Mouse (Mus musculus) left cerebral cortex, adult 18-20 months (tissue): ENCODE measurements around the gene Platr17. TPM values are rescaled to one million over a fixed set of nuclear protein-coding genes. Genes with fewer than 3 reads are reported as not detected.
"Not testable (repeated sequence)": the region's sequence is repeated elsewhere in the genome, so short reads cannot be mapped to it uniquely, and the experiment has no call there.

Experiments
- DNase-seq, 2 experiments: peaks; one replicate each; pipeline ENCODE4 v3.0.0; 2021 to 2022; ENCODE audit warnings: low spot score in 2 of 2, mixed read lengths in 1 of 2
- long read RNA-seq, 2 experiments: library from polyadenylated mRNA; stranded (forward); transcript quantifications; one replicate each; pipeline ENCODE4 v2.0.0; 2021
- total RNA-seq, 2 experiments: library from RNA; stranded (reverse); gene quantifications; 2 replicates each; pipeline ENCODE4 v1.2.3; 2021

Platr17 gene
- under 1 TPM in 1 of 2 experiments, not detected in 1; 0.58 TPM for total RNA-seq
- long read RNA-seq, experiment 1, result 0 reads
- long read RNA-seq, experiment 2, partial matches to known transcripts, result 0 of 2 reads
- long read RNA-seq, experiment 2, other reads (novel, unspliced or antisense), result 2 of 2 reads

DNA sequence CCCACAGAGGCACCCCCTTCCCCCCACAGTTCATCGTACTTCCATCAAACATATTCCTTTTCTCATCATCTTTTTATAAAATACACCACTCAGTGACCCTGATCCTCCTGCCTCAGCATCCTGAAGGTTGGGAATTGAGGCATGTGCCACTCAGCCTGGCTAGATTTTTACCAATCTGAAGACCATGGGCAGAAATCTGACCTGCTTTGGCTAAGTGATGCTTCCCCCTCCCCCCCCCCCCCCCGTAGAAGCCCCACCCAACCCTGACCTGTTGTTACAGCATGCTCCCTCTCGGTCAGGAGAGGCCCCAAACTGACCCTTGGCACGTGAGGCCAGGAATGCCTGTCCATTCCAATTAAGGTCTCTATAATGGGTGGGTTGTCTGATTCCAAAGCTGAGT, at the start of gene Platr17:
Gene Platr17 (plus strand): TSS at position 301 of the 400 bp plus-strand sequence.
- DNase-seq, result not testable (repeated sequence)

DNA sequence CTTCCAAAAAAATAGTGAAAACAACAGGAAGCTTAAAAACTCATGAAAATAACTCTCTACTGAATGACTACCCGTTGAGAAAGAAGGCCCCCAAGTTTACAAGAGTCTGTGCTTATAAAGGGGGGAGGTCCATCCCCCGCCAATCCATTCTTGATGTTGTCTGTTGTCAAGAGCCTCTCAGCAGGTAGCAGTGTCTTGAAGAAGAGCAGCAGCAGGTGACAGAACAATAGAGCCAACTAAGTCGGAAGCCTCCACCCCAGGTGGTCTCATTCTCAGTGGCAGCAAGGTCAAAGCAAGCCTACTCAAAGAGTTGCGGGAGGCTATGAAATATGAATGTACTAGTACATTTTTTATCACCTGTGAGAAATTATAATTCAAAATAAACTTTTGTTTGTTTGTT, 47.1 kb upstream of the Platr17 start:
- no peak for DNase-seq

DNA sequence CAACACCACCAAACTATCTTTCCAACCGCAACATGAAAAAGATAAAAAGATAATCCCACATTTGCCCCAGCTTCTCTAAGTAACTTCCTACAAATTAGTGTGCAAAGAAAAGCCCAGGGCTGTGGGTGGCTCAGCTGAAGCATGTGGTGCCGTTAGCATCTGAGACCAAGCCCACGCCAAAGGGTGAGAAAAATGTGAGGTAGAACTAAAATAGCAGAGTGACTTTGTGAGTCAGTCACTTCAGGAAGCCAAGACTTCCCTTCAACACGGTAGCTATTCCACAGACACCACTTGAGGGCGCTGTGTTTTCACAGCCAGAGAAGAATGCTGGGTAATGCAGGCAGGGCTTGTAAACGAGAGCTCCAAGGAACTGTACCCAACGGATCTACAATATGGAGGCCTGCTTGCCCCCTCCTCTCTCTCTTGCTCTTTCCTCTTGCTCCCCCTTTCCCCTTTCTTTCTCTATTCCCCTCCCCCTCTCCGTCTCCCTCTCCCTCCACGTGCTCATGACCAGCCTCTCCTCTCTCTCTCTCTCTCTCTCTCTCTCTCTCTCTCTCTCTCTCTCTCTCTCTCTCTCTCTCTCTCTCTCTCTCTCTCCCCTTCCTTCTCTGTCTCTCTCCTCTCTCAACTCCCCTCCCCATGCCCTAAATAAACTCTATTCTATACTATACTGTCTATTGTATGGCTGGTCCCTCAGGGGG, 39.5 kb upstream of the Platr17 start:
- DNase-seq, result peak; percentile 80 to 85

DNA sequence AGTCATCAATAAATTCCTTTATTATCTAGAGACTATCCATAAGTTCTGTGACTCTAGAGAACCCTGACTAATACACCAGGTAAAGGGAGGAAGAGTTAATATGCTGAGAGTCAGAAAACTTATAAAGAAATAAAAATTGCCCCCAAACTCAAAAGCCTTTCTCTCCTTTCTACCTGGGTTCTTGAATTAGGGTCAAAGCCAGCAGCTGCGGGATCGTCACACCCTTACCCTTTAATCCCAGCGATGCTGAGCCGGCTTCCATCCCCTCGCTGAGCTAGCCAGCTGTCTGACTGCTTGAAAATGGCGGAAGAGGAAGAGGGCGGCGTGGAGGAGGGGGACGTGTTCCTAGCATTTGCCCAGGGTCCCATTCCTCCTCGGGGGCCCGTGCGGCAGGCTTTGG, 31.4 kb upstream of the Platr17 start, which contains the start of gene Gm7029:
Gene Gm7029 (plus strand): TSS at position 301 of the 400 bp plus-strand sequence.
- DNase-seq, result not testable (repeated sequence)

DNA sequence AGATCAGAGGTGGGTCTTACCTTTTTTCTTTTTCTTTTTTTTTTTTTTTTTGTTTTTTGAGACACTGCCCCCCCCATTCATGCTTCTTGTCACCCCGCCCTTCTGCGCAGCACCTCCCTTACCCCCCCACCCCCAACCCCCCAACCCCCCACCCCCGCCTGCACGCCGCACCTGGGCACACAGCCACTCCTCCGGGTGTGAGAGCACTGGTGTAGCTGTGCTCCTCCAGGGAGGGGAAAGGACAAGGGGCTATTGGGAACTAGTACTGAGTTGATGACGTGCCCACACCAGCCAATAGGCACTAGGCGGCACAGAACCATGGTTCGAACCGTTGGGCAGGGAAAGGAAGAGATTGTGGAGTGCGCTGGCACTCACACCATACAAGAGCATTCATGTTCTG, 30.5 kb upstream of the Platr17 start:
- DNase-seq, result no peak

DNA sequence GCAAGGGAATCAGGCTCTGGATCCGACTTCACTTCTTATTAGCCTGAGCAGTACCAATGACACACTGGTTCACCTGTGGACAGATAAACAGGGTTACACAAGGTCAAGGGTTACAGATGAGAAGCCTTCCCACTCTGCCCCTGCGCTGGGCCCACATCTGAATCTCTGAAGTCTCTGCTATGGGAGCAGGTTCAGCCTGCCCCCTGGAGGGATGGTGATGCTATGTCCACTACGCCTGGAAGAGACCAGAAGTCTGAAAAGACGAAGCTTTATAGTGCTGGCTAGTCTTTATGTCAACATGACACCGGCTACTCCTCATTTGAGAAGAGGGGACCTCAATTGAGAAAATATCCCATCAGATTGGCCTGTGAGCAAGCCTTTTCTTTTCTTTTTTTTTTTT, 29.1 kb upstream of the Platr17 start:
- DNase-seq, result peak in 1 of 2 experiments; percentile 7

DNA sequence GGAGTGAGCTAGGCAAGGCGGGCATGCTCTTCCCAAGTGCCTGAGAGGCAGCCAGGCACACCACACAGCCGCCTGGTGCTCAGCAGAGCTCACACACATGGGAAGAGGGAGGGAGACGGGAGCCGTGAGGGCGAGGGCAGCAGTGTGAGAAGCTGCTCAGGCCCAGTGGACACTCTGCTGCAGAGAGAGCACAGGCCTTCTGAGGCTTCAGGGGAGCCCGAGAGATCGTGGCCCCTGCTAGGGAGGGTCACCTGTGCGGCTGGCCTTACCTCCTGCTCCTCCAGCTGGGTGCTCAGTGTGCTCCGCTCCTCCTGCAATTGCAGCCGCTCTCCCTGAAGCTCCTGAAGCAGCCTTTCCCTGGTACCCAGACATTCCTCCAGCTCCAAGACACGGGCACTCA, 20.6 kb upstream of the Platr17 start:
- DNase-seq, result not testable (repeated sequence)

DNA sequence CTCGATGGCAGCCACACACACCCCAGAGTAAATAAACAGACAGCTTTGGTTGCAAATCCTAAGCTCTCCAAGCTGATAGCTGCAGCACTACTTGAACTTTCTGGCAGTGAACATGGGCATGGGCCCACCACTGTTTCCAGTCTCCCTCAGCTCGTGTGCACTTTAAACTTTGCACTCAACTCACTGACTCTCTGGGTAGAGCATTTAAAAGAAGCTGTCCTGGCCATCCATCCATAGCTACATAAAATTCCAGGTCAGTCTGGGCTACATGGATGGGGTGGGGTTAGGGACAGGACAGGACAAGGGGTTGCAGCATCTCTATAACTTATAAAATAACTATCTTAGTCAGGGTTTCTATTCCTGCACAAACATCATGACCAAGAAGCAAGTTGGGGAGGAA, 17.1 kb upstream of the Platr17 start:
- DNase-seq, result not testable (repeated sequence)

DNA sequence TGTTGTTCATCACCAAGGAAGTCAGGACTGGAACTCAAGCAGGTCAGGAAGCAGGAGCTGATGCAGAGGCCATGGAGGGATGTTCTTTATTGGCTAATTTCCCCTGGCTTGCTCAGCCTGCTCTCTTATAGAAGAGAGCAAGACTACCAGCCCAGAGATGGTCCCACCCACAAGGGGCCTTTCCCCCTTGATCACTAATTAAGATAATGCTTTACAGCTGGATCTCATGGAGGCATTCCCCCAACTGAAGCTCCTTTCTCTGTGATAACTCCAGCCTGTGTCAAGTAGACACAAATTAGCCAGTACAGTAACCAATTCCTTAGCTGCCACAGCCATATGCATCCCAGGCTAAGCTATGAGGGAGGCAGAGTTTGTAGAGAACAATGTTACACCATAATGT, 16.7 kb upstream of the Platr17 start:
- DNase-seq, result not testable (repeated sequence)

DNA sequence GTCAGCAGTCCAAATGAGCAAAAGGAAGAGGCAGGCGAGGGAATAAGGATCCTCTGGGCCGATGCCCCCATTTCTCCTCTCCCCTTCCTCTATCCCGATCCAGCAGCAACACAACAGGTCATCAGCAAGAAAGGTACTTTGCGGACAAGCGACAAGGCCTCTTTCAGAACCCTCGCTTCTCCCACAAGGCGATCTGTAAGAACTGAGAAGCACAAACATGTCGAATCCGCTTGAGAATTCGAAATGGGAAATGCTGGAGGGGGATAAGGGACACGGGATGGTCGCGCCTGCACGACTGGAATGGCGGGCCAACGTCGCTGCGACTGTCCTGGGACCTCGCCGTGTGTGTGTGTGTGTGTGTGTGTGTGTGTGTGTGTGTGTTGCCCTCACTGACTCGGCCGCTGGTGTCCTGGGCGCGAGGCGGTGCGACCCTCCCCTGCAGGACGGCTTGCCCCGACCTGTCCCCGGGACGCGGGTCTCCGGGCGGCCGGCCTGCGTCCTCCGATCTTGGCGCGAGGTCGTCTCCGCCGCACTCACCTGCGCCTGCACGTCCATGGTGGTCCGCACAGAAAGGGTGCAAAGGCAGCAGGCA, 14.9 kb upstream of the Platr17 start:
- not testable (repeated sequence) for DNase-seq

DNA sequence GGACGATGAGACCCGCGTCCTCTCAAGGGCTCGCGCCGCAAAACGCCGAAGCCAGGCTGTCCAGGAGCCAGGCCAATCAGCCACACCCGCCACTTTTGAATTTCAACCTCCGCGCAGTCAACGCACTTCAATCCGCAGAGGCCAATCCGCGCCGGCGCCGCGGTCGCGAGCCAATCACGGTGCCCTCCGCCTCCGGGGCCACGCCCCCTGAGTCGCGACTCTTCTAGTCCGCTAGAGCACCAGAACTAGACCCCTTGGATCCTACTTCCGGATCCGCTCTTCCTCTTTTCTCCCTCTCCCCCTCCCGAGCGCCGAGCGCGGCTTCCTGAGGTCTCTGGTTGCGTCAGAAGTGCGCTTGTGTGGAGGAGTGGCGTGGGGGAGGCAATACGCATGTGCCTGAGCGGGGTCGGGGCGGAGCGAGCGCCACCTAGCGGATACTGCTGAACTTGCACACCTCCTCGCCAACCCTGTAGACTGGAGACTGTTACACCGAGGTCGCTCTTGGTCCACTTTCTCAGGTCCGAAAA, 14.3 kb upstream of the Platr17 start, which contains the start of gene Kifc1:
Gene Kifc1 (minus strand): TSS at position 129 of the 527 bp plus-strand sequence.
- DNase-seq, result peak; percentile 99

DNA sequence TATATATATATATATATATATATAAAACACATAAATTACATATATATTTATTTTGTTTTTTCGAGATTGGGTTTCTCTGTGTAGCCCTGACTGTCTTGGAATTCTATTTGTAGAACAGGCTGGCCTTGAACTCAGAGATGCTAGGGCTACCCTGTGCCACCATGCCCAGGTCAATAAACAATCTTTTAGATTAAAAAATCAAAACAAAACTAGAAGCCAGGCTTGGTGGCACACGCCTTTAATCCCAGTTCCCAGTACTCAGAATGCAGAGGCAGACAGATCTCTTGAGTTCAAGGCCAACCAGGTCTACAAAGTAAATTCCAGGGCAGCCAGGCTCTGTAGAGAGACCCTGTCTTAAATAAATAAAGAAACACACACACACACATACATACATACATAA, 13.6 kb upstream of the Platr17 start:
- no peak for DNase-seq

DNA sequence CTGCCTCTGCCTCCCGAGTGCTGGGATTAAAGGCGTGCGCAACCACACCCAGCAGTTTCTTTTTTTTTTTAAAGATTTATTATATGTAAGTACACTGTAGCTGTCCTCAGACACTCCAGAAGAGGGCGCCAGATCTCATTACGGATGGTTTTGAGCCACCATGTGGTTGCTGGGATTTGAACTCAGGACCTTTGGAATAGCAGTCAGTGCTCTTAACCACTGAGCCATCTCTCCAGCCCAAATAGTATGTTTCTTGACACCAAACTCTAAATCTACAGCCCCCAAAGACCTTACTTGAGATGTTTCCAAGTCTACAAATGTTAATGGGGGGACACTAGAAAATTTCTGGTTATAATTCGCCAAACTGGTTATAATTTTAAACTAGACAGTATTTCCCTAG, 13.0 kb upstream of the Platr17 start:
- DNase-seq, result not testable (repeated sequence)

DNA sequence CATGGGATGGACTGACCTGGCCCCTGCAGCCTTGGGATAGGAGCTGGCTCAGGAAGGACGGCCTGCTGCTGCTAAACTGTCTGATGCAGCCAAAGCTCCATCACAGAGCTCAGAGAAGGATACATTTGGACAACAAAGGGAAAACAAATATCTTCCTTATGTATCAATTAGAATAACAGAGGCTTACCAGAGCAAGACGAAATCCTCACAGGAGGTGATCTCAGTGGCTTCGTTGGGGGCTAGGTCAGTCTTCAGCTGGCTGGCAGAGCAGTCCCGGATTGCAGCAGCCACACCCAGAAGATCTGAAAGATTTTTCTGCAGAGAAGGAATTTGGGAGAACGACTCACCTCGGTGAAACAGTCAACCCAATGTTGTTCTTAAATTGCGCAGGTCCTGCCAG, 12.5 kb upstream of the Platr17 start:
- no peak for DNase-seq

DNA sequence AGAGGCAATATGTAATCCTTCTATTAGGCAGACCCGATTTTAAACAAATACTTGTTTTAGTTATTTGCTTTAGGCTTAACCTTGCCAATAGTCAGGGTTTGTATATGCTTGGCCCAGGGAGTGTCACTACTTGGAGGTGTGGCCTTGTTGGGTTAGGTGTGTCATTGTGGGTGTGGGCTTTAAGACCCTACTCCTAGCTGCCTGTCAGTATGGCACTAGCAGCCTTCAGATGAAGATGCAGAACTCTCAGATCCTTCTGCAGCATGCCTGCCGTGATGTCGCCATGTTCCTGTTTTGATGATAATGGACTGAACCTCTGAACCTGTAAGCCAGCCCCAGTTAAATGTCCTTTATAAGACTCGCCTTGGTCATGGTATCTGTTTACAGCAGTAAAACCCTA, 11.9 kb upstream of the Platr17 start:
- not testable (repeated sequence) for DNase-seq

DNA sequence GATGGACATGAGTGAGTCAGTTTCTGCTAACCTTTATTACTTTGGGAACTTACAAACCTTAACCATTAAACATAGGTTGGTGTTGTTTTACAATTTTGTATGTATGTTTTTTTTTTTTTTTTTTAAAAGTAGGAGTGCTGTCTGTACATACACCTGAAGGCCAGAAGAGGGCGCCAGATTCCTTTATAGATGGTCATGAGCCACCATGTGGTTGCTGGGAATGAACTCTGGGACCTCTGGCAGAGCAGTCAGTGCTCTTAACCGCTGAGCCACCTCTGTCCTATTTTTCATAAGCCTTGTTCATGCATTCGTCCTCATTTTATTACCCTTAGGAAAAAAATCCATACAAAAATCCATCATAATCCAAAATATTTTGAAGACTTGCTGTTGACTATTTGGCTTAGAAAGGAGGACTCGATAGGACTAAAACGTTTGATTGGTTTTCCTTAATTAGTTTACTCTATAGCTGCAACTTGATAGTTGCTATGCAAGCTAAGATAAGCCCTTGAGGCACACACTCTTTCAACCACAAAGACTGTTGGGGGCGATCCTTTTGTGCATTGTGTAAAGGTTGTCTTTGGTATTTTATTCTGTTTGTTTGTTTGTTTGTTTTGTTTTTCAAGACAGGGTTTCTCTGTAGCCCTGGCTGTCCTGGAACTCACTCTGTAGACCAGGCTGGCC, 7.7 kb upstream of the Platr17 start:
- DNase-seq, result no peak

DNA sequence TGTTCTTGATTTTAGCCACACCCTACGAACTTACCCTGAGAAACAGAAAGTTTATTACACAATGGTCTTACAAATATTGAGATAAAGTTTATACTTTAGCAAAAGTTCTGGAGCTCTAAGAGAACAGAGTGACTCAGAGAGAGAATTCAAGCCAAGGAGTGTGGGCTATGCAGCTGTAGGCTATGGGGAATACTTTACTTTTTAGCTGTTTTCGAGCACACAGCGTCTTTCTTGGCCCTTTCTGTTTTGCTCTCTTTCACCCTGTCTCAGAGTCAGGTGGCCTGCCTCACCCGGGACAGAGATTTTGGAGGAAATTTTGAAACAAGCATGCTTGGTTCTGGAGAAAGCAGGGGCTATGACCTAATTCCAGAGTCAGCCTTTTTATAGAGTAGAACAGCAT, 6.7 kb upstream of the Platr17 start:
- DNase-seq, result not testable (repeated sequence)

DNA sequence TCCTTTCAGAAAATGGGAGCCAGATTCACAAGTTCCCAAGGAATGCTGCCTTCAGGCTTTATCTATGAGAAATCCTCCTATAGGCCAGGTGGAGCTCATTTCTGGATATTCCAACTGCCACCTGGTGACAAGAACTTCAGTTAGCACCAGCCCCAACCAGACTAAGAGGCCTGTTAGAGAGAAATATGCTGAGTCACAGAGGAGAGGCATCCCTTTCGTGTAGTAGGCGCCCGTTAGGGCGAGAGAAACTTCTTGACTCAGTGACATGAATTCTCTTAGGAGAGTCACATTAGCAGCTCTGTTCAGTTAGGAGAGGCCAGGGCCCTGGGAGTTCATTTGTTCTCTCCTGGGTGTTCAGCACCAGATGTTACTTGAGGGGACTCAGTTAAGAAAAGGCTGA, 5.3 kb upstream of the Platr17 start:
- DNase-seq, result no peak

DNA sequence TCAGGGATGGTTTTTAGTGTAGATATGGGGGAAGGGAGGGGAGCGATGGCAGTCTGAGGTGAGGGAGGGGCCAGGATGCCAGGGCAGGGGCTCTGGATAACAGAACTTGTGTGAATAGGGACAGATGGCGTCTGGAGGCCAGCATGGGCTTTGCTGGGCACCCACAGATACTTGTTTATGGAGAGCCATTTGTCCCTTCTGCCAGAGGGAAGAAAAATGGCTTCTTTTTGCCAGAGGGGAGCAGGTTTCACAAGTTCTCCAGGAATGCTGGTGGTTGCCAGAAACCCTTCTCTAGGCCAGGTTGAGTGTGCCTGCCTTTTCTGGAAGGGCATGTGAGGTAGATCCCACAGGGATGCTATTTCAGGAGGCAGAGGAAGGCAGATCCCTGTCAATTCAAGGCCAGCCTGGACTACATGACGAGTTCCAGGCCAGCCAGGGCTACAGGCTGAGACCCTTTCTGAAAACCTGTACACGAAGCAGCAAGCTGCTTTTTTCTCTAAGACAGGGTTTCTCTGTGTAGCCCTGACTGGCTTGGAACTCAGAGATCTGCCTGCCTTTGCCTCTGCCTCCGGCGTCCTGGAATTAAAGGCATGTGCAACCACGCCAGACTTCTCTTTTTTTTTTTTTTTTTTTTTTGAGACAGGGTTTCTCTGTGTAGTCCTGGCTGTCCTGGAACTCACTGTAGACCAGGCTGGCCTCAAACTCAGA, 4.5 kb upstream of the Platr17 start:
- DNase-seq, result no peak

DNA sequence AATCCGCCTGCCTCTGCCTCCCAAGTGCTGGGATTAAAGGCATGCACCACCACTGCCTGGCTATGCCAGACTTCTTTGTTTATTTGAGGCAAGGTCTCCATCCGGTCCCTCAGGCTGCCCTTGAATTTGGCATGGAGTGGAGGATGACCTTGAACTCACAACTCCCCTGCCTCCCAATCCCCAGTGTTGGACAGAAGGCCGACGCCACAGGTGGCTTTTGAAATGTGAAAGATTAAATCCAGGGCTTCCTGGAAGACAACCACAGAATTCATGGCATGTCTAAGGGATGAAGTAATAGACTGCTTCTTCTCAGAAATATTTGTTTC, 4.0 kb upstream of the Platr17 start:
- no peak for DNase-seq

DNA sequence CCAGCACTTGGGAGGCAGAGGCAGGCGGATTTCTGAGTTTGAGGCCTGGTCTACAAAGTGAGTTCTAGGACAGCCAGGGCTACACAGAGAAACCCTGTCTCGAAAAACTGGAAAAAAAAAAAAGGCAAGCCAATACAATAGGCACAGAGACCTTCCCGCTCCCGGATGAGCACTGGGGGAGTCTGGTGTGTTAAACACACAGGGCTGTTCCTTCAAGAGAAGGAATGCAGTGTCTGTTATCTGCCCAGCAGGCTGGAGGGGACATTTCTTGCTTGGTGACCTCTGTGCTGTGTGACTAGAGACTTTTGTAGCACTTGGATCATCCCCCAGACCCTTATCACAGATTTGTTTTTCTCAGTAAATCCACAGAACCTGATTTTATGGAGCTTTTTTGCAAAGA, 3.3 kb upstream of the Platr17 start:
- DNase-seq, result no peak
